Mouse (Mus musculus): Measurements from ENCODE around the gene Dixdc1. TPM values are rescaled to one million over a fixed set of nuclear protein-coding genes. Genes with fewer than 3 reads are reported as not detected.

The Dixdc1 gene
- polyA plus RNA-seq, 1 experiment from 2014 or later, result 25.2 TPM

DNA sequence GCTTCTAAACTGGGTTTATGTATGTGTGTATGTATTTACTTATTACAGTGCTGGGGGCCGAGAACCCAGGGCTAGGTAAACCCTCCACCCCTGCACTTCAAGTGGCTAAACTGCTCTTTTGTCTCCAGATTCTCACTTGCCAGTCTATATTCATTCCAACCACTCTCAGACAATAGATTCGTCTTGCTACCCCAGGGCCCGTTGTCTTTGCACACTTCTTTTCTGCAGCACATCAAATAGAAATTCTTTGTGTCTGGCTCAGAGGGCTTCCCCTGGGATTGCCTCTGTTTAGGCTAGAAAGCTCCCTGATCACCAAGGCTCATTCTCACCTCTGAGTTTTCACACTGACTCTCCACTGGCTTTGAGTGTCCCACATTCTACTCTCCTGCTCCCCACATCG lies 6.8 kb downstream of the Dixdc1 start:
- DNase-seq (ENCODE audit: low spot score) (peak; percentile 54), ATAC-seq (ENCODE audit: low FRiP score) (no peak)
- no peaks in the 10 kb centered on the region for H3K27me3 ChIP-seq (ENCODE audit: control insufficient read depth, insufficient read depth, low read length)
- no peak overlapping the region; the same call in 1 of the 2 replicates for H3K9ac ChIP-seq (ENCODE audit: low read depth, low read length)
- no peaks in the 10 kb centered on the region for H3K9me3 ChIP-seq (ENCODE audit: control insufficient read depth, low read length)
- WGBS, result 11% methylated on average over 4 of the region's 4 CpGs
- no peak overlapping the region for H3K4me2 ChIP-seq (replicated peaks; ENCODE audit: low read depth, low read length)
- no peaks in the 10 kb centered on the region for H3K36me3 ChIP-seq (ENCODE audit: control insufficient read depth, insufficient read depth, low read length)
- H3K4me3 ChIP-seq (ENCODE audit: low read depth, low read length), result no peak overlapping the region
- H3K27ac ChIP-seq (ENCODE audit: low read depth, low read length), result peak overlapping the region; percentile 47
- H3K4me1 ChIP-seq (replicated peaks; ENCODE audit: control insufficient read depth, insufficient read depth, low read length), result 0 out of 2 replicates have a peak, but pooled peaks cover 7% of the 10 kb centered on the region

DNA sequence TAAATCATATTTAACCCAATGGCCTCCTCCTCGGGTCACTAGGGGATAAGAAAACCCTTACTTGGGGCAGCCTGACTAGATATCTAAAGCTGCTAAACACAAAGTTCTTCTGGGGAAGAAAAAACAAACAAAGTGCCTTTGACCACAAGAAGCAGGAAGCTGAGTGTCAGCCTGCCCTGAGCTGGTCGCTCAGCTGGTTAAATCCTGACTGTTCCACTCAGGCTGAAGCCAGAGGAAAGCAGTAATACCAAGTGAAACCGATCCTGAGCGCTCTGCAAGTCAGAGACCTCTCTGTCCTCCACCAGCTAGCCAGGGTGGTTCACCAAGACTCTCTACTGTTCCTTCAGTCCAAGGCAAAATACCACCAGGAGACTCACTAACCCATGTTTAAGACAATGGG lies 9.7 kb downstream of the Dixdc1 start:
- WGBS, result 57% methylated on average over 4 of the region's 4 CpGs
- no peak for DNase-seq (ENCODE audit: low spot score)
- ATAC-seq (ENCODE audit: low FRiP score), result no peak

DNA sequence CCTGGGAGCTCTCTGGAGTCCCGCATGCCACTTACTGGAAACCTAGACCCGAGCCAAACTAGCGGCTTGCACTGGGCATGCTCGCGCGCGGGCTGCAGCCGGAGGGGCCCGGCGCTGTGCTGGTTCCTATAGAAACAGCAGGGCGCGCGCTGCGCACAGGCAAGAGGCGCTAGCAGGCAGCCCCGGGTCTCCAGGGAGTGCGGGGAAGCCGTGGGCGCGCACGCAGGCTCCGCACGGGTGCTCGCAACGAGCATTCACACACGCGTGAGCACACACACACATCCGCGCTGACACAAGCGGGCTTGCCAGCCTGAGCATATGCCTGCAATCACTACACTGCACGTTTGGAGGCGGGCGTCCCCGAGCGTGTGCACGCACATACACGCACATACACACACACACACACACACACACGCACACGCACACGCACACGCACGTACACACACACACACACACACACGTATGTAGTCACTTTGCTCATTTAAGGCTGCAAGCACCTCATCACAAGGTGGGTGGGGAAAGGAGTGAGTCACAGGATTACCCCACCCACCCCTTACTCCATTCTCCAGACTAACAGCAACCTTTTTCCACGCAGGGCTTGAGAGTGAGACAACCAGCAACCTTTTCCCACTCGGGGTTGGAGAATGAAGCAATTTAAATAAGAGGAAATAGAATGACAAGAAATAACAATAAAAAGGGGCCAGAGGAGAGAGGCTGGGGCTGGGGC lies 11.2 kb downstream of the Dixdc1 start:
- H3K27ac ChIP-seq (ENCODE audit: low read depth, low read length), result peak overlapping the region; percentile 85
- 0 out of 2 replicates have a peak, but pooled peaks cover 4% of the 10 kb centered on the region for H3K4me1 ChIP-seq (replicated peaks; ENCODE audit: control insufficient read depth, insufficient read depth, low read length)
- under 1% methylated on average over 45 of the region's 45 CpGs for WGBS
- H3K9me3 ChIP-seq (ENCODE audit: control insufficient read depth, low read length), result no peaks in the 10 kb centered on the region
- H3K9ac ChIP-seq (ENCODE audit: low read depth, low read length), result peak overlapping the region; percentile 79
- ATAC-seq (ENCODE audit: low FRiP score) (peak; percentile 92), DNase-seq (ENCODE audit: low spot score) (peak; percentile 89)
- peak overlapping the region; percentile 51 for H3K4me3 ChIP-seq (ENCODE audit: low read depth, low read length)
- H3K4me2 ChIP-seq (replicated peaks; ENCODE audit: low read depth, low read length), result peak overlapping the region; percentile 74
- no peaks in the 10 kb centered on the region for H3K27me3 ChIP-seq (ENCODE audit: control insufficient read depth, insufficient read depth, low read length)
- no peaks in the 10 kb centered on the region for H3K36me3 ChIP-seq (ENCODE audit: control insufficient read depth, insufficient read depth, low read length)

More for the DNA sequence above, 9.7 kb downstream of the Dixdc1 start:
- H3K9me3 ChIP-seq (ENCODE audit: control insufficient read depth, low read length), result no peaks in the 10 kb centered on the region
- no peak overlapping the region for H3K27ac ChIP-seq (ENCODE audit: low read depth, low read length)
- no peaks in the 10 kb centered on the region for H3K27me3 ChIP-seq (ENCODE audit: control insufficient read depth, insufficient read depth, low read length)
- no peaks in the 10 kb centered on the region for H3K36me3 ChIP-seq (ENCODE audit: control insufficient read depth, insufficient read depth, low read length)
- no peak overlapping the region for H3K9ac ChIP-seq (ENCODE audit: low read depth, low read length)
- H3K4me1 ChIP-seq (replicated peaks; ENCODE audit: control insufficient read depth, insufficient read depth, low read length), result 0 out of 2 replicates have a peak, but pooled peaks cover 7% of the 10 kb centered on the region
- H3K4me2 ChIP-seq (replicated peaks; ENCODE audit: low read depth, low read length), result no peak overlapping the region
- H3K4me3 ChIP-seq (ENCODE audit: low read depth, low read length), result no peak overlapping the region

- Histone ChIP-seq H3K4me2 (replicated peaks; ENCODE audit: low read depth, low read length) (peak overlapping the region; percentile 74), H3K27me3 (ENCODE audit: control insufficient read depth, insufficient read depth, low read length) (no peaks in the 10 kb centered on the region), H3K36me3 (ENCODE audit: control insufficient read depth, insufficient read depth, low read length) (no peaks in the 10 kb centered on the region), H3K9me3 (ENCODE audit: control insufficient read depth, low read length) (no peaks in the 10 kb centered on the region), H3K4me3 (ENCODE audit: low read depth, low read length) (peak overlapping the region; percentile 51), H3K27ac (ENCODE audit: low read depth, low read length) (peak overlapping the region; percentile 85), H3K4me1 (replicated peaks; ENCODE audit: control insufficient read depth, insufficient read depth, low read length) (no peaks in the 10 kb centered on the region), H3K9ac (ENCODE audit: low read depth, low read length) (peak overlapping the region; percentile 79)
- 4% methylated on average over 30 of the region's 30 CpGs for WGBS
- ATAC-seq (ENCODE audit: low FRiP score) (no peak), DNase-seq (ENCODE audit: low spot score) (peak; percentile 63)
Observed at GRCm38 (mm10) chr9:50727171-50727924, 12.0 kb downstream of the Dixdc1 start.

DNA sequence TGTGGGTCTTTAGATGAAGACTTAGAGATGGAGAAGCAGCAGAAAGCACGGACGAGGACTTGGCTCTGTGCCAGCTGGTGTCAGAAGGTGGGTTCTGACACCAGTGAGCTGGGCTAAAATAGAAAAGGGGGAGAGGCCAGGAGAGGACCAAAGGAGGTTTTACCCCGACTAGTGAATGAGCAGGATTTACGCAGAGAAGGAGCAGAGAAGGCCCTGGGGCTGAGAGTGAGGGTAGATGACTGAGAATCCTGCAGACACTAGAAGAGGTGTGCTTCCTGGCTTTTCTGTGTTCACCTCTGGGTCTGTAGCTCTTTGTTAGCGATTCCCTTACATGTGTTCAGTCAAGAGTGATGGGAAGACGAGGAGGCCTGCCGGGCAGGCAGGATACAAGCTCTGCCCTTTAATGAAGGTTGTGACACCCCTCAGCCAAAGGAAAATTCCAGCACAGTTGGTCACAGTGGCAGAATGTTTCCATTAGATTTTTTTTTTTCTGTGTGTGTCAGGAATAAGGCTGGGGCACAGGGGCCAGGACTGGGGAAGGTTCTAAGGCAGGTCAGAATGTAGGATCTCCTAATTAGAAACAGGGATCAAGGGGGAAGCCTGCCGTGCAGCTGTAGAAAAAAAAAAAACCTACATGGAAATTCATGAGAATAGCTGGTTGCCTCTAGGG lies 13.3 kb downstream of the Dixdc1 start:
- no peaks in the 10 kb centered on the region for H3K4me1 ChIP-seq (replicated peaks; ENCODE audit: control insufficient read depth, insufficient read depth, low read length)

GRCm38 (mm10) chr9:50724661-50725330 lies 14.5 kb downstream of the Dixdc1 start:
- Histone ChIP-seq H3K9me3 (ENCODE audit: control insufficient read depth, low read length) (no peaks in the 10 kb centered on the region), H3K36me3 (ENCODE audit: control insufficient read depth, insufficient read depth, low read length) (no peaks in the 10 kb centered on the region), H3K4me2 (replicated peaks; ENCODE audit: low read depth, low read length) (no peak overlapping the region), H3K4me3 (ENCODE audit: low read depth, low read length) (no peak overlapping the region), H3K27me3 (ENCODE audit: control insufficient read depth, insufficient read depth, low read length) (no peaks in the 10 kb centered on the region), H3K4me1 (replicated peaks; ENCODE audit: control insufficient read depth, insufficient read depth, low read length) (no peaks in the 10 kb centered on the region), H3K9ac (ENCODE audit: low read depth, low read length) (no peak overlapping the region), H3K27ac (ENCODE audit: low read depth, low read length) (no peak overlapping the region)
- DNase-seq (ENCODE audit: low spot score) (no peak), ATAC-seq (ENCODE audit: low FRiP score) (no peak)
- WGBS, result 47% methylated on average over 3 of the region's 3 CpGs

More for the DNA sequence above, 13.3 kb downstream of the Dixdc1 start:
- H3K36me3 ChIP-seq (ENCODE audit: control insufficient read depth, insufficient read depth, low read length), result no peaks in the 10 kb centered on the region
- no peaks in the 10 kb centered on the region for H3K9me3 ChIP-seq (ENCODE audit: control insufficient read depth, low read length)
- no peak for ATAC-seq (ENCODE audit: low FRiP score)
- H3K27me3 ChIP-seq (ENCODE audit: control insufficient read depth, insufficient read depth, low read length), result no peaks in the 10 kb centered on the region
- peak; percentile 31 for DNase-seq (ENCODE audit: low spot score)
- peak overlapping the region; percentile 85 for H3K27ac ChIP-seq (ENCODE audit: low read depth, low read length)
- H3K4me3 ChIP-seq (ENCODE audit: low read depth, low read length), result peak overlapping the region; percentile 51
- H3K9ac ChIP-seq (ENCODE audit: low read depth, low read length), result peak overlapping the region; percentile 79
- 37% methylated on average over 8 of the region's 8 CpGs for WGBS
- H3K4me2 ChIP-seq (replicated peaks; ENCODE audit: low read depth, low read length), result peak overlapping the region; percentile 74

- Histone ChIP-seq H3K9me3 (ENCODE audit: control insufficient read depth, low read length) (no peaks in the 10 kb centered on the region), H3K9ac (ENCODE audit: low read depth, low read length) (no peak overlapping the region), H3K27ac (ENCODE audit: low read depth, low read length) (no peak overlapping the region), H3K4me3 (ENCODE audit: low read depth, low read length) (no peak overlapping the region), H3K36me3 (ENCODE audit: control insufficient read depth, insufficient read depth, low read length) (no peaks in the 10 kb centered on the region), H3K27me3 (ENCODE audit: control insufficient read depth, insufficient read depth, low read length) (no peaks in the 10 kb centered on the region), H3K4me1 (replicated peaks; ENCODE audit: control insufficient read depth, insufficient read depth, low read length) (no peaks in the 10 kb centered on the region), H3K4me2 (replicated peaks; ENCODE audit: low read depth, low read length) (no peak overlapping the region)
- no peak for ATAC-seq (ENCODE audit: low FRiP score)
- no peak for DNase-seq (ENCODE audit: low spot score)
- WGBS, result 88% methylated on average over 2 of the region's 2 CpGs
Observed at GRCm38 (mm10) chr9:50724147-50724546, 15.2 kb downstream of the Dixdc1 start.

GRCm38 (mm10) chr9:50723406-50723805 lies 15.9 kb downstream of the Dixdc1 start:
- WGBS, result 78% methylated on average over 7 of the region's 7 CpGs
- Histone ChIP-seq H3K9me3 (ENCODE audit: control insufficient read depth, low read length) (no peaks in the 10 kb centered on the region), H3K4me1 (replicated peaks; ENCODE audit: control insufficient read depth, insufficient read depth, low read length) (no peaks in the 10 kb centered on the region), H3K4me3 (ENCODE audit: low read depth, low read length) (no peak overlapping the region), H3K36me3 (ENCODE audit: control insufficient read depth, insufficient read depth, low read length) (no peaks in the 10 kb centered on the region), H3K9ac (ENCODE audit: low read depth, low read length) (no peak overlapping the region), H3K27me3 (ENCODE audit: control insufficient read depth, insufficient read depth, low read length) (no peaks in the 10 kb centered on the region), H3K27ac (ENCODE audit: low read depth, low read length) (no peak overlapping the region), H3K4me2 (replicated peaks; ENCODE audit: low read depth, low read length) (no peak overlapping the region)
- no peak for ATAC-seq (ENCODE audit: low FRiP score)
- DNase-seq (ENCODE audit: low spot score), result no peak
